9 mouse cellular contexts compared by ENCODE assay signal in genomic region chr4:101507571-101508422, GRCm38 (mm10). TPM values are rescaled to one million over a fixed set of nuclear protein-coding genes. Genes with fewer than 3 reads are reported as not detected.
A peak's percentile ranks its signal among the peaks of the same experiment; 100 is the strongest.
DNase-seq lines count a peak whose midpoint lies in the region; ATAC-seq lines count a peak whose summit lies in the region.
"Had no signal": no experiment of that assay in that cellular context is flagged by ENCODE, and none has a peak within 500 bp of the region (broad histone marks: within the 10 kb centered on the region; RNA-seq: fewer than 3 reads in every experiment).

No protein-coding gene starts in this region.

- H3K27ac ChIP-seq in liver, embryonic 11.5 days (ENCODE audit: low read depth, low read length) = no peak overlapping the region

- intact Hi-C loops in heart, postnatal 10 days (cut with DNase I) = no loop called here

- no peaks in the 10 kb centered on the region for H3K9me3 ChIP-seq in liver, embryonic 11.5 days (ENCODE audit: control insufficient read depth, low read length)
- H3K9me3 ChIP-seq: G1E had no signal

- H3K4me2 ChIP-seq in liver, embryonic 11.5 days = peak overlapping the region; percentile 67

- 11% methylated on average over 24 of the region's 24 CpGs for WGBS in liver, embryonic 11.5 days

- no peaks in the 10 kb centered on the region for H3K4me1 ChIP-seq in liver, embryonic 11.5 days (replicated peaks; ENCODE audit: control insufficient read depth, insufficient read depth, low read length)

- ATAC-seq in erythroblast, adult 5-6 weeks (replicated peaks; ENCODE audit: low FRiP score, poor library complexity, severe bottlenecking) = 0 out of 2 replicates have a peak, but pooled peaks have one; percentile 36
- no peak for ATAC-seq in liver, embryonic 11.5 days (replicated peaks; ENCODE audit: low FRiP score)

- H3K9ac ChIP-seq in liver, embryonic 11.5 days (ENCODE audit: low read depth, low read length) = no peak overlapping the region

- DNase-seq in urinary bladder, postnatal 25 days (ENCODE audit: low spot score) = peak; percentile 8
- DNase-seq in urinary bladder, adult 2 months (ENCODE audit: low spot score) = no peak
- DNase-seq in heart, postnatal 10 days = peak; percentile 42 to 43
- peak; percentile 79 to 86 for DNase-seq in kidney, postnatal 25 days
- DNase-seq in liver, embryonic 11.5 days (ENCODE audit: low spot score) = no peak
- DNase-seq in neural tube, embryonic 10.5 days (ENCODE audit: extremely low spot score, low spot score) = peak; percentile 66
- DNase-seq in thymus, postnatal 14 days = peak; percentile 78

- H3K4me3 ChIP-seq in liver, embryonic 11.5 days (ENCODE audit: low read depth, low read length) = peak overlapping the region; percentile 35

- no peaks in the 10 kb centered on the region for H3K36me3 ChIP-seq in liver, embryonic 11.5 days (ENCODE audit: control insufficient read depth, insufficient read depth, low read length)
- H3K36me3 ChIP-seq: G1E had no signal

- H3K27me3 ChIP-seq in liver, embryonic 11.5 days (replicated peaks; ENCODE audit: control insufficient read depth, insufficient read depth, low read length) = peaks cover 14% of the 10 kb centered on the region

RNA-seq across cellular contexts. Expression of gene Dnajc6, which starts 11.3 kb away (rescaled TPM):
- polyA plus RNA-seq in urinary bladder, adult 2 months (2012; rRNA removed) = 3.4 TPM in 2 replicates
- total RNA-seq in erythroblast, adult 5-6 weeks (2015; ENCODE audit: low replicate concordance) = 6.7 and 8.6 TPM in 2 replicates
- 5.1 and 5.9 TPM in 2 replicates for total RNA-seq in erythroblast, adult 5-6 weeks (2017; ENCODE audit: low replicate concordance)
- total RNA-seq in heart, postnatal 10 days (2021) = under 1 TPM; 0.50 to 0.55 TPM
- polyA plus RNA-seq in liver, embryonic 11.5 days (2014; fragmentation: Nextera tagmentation; extraction: Ambion mirVana) = 0.14 and 0.22 TPM in 2 replicates
- polyA plus RNA-seq: G1E had no signal

Comparison
In these comparisons a context has a peak if more than half of its experiments do, and no peak if none do; other contexts are left out.
1. DNase-seq: peak in urinary bladder, postnatal 25 days (single experiment), heart, postnatal 10 days (2 of 2), kidney, postnatal 25 days (2 of 2), neural tube, embryonic 10.5 days (single experiment) and thymus, postnatal 14 days (single experiment); none in urinary bladder, adult 2 months (single experiment) and liver, embryonic 11.5 days (single experiment).